Mouse (Mus musculus) testis, adult 2 months (tissue): ENCODE measurements around the gene Kpna1.
"Not testable (repeated sequence)": the region's sequence is repeated elsewhere in the genome, so short reads cannot be mapped to it uniquely, and the experiment has no call there.

Experiments
- CTCF ChIP-seq: fragments of 200-500 bp; IDR thresholded peaks from 2 replicates; pipeline ENCODE4 v1.5.1; 2012; ENCODE audit warnings: low read depth, mild to moderate bottlenecking, inconsistent platforms, low read length, moderate library complexity; ENCODE audit not compliant: control insufficient read depth, insufficient read depth, insufficient replicate concordance
- POLR2A ChIP-seq: fragments of 200-500 bp; IDR thresholded peaks from 2 replicates; pipeline ENCODE4 v1.6.1; 2012; ENCODE audit warnings: low read depth, mild to moderate bottlenecking, inconsistent platforms, low read length, moderate library complexity; ENCODE audit not compliant: control insufficient read depth

DNA sequence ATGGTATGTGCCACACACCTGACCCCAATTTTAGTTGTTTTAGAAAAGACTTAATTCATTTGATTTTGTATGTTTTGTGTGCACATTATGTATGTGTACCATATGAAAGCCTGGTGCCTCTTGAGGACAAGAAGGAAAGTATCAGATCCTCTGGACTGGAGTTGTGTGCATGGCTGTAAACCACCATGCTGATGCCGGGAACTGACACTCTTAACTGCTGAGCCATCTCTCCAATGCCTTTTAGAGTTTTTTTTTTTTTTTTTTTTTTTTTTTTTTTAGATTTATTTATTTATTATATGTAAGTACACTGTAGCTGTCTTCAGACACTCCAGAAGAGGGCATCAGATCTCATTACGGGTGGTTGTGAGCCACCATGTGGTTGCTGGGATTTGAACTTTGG, 49.6 kb downstream of the Kpna1 start:
- not testable (repeated sequence) for TF ChIP-seq POLR2A, CTCF
